Mouse (Mus musculus): ENCODE results near the gene Gm10681. TPM values are rescaled to one million over a fixed set of nuclear protein-coding genes. Genes with fewer than 3 reads are reported as not detected.
"Not testable (repeated sequence)": the region's sequence is repeated elsewhere in the genome, so short reads cannot be mapped to it uniquely, and the experiment has no call there.

The Gm10681 gene
- not detected in 2 replicates for polyA plus RNA-seq (2016; fragmentation: Nextera tagmentation; extraction: Ambion mirVana)

GRCm38 (mm10) chr3:98588707-98589106 is at the start of gene Gm10681:
TSS of gene Gm10681 (minus strand) at chr3:98588807.
- H3K4me3 ChIP-seq = no peak within 1 kb of the TSS
- H3K9ac ChIP-seq (replicated peaks) = no peak within 1 kb of the TSS
- no peak within 1 kb of the TSS for H3K27ac ChIP-seq (replicated peaks)
- H3K4me1 ChIP-seq = no peaks in the 10 kb centered on the region
- H3K4me2 ChIP-seq (replicated peaks) = no peak within 1 kb of the TSS
- H3K27me3 ChIP-seq = no peaks in the 10 kb centered on the region
- H3K9me3 ChIP-seq = no peaks in the 10 kb centered on the region
- no peak for ATAC-seq (ENCODE audit: low FRiP score, low read depth)
- H3K36me3 ChIP-seq = no peaks in the 10 kb centered on the region

- Histone ChIP-seq H3K9me3 (no peaks in the 10 kb centered on the region), H3K9ac (replicated peaks) (no peak overlapping the region), H3K4me3 (no peak overlapping the region), H3K4me1 (no peaks in the 10 kb centered on the region), H3K4me2 (replicated peaks) (no peak overlapping the region), H3K36me3 (no peaks in the 10 kb centered on the region), H3K27me3 (no peaks in the 10 kb centered on the region), H3K27ac (replicated peaks) (no peak overlapping the region)
- ATAC-seq (ENCODE audit: low FRiP score, low read depth) = no peak
- WGBS = 93% methylated on average over 1 of the region's 1 CpGs
Measured at GRCm38 (mm10) chr3:98635145-98635544, 46.5 kb upstream of the Gm10681 start.

GRCm38 (mm10) chr3:98630152-98630551 is 41.5 kb upstream of the Gm10681 start, which contains the start of gene Hsd3b5:
TSS of gene Hsd3b5 (minus strand) at chr3:98630252.
- no peak within 1 kb of the TSS for H3K4me3 ChIP-seq
- ATAC-seq (ENCODE audit: low FRiP score, low read depth) = no peak
- no peaks in the 10 kb centered on the region for H3K27me3 ChIP-seq
- no peak within 1 kb of the TSS for H3K4me2 ChIP-seq (replicated peaks)
- no peaks in the 10 kb centered on the region for H3K9me3 ChIP-seq
- no peaks in the 10 kb centered on the region for H3K4me1 ChIP-seq
- H3K36me3 ChIP-seq = no peaks in the 10 kb centered on the region
- no peak within 1 kb of the TSS for H3K9ac ChIP-seq (replicated peaks)
- H3K27ac ChIP-seq (replicated peaks) = no peak within 1 kb of the TSS

- Histone ChIP-seq H3K36me3 (no peaks in the 10 kb centered on the region), H3K9ac (replicated peaks) (no peak overlapping the region), H3K27ac (replicated peaks) (no peak overlapping the region), H3K4me3 (no peak overlapping the region), H3K9me3 (no peaks in the 10 kb centered on the region), H3K4me1 (no peaks in the 10 kb centered on the region), H3K27me3 (no peaks in the 10 kb centered on the region), H3K4me2 (replicated peaks) (no peak overlapping the region)
- WGBS = 86% methylated on average over 3 of the region's 3 CpGs
- ATAC-seq (ENCODE audit: low FRiP score, low read depth) = no peak
Measured at GRCm38 (mm10) chr3:98629633-98630032, 41.0 kb upstream of the Gm10681 start.

GRCm38 (mm10) chr3:98616786-98617185 is 28.2 kb upstream of the Gm10681 start:
- not testable (repeated sequence) for H3K27ac ChIP-seq (replicated peaks); H3K4me3 ChIP-seq; H3K4me2 ChIP-seq (replicated peaks); H3K4me1 ChIP-seq; H3K9me3 ChIP-seq; ATAC-seq (ENCODE audit: low FRiP score, low read depth); H3K9ac ChIP-seq (replicated peaks); H3K27me3 ChIP-seq; H3K36me3 ChIP-seq
- WGBS = 67% methylated on average over 1 of the region's 1 CpGs

- H3K4me3 ChIP-seq; H3K4me2 ChIP-seq (replicated peaks); H3K9me3 ChIP-seq; H3K4me1 ChIP-seq; H3K36me3 ChIP-seq; H3K27ac ChIP-seq (replicated peaks); H3K27me3 ChIP-seq; H3K9ac ChIP-seq (replicated peaks): not testable (repeated sequence)
- 17% methylated on average over 2 of the region's 2 CpGs for WGBS
- ATAC-seq (ENCODE audit: low FRiP score, low read depth) = 0 out of 2 replicates have a peak, but pooled peaks have one; percentile 23
Measured at GRCm38 (mm10) chr3:98616244-98616643, 27.6 kb upstream of the Gm10681 start.

- not testable (repeated sequence) for H3K4me2 ChIP-seq (replicated peaks); ATAC-seq (ENCODE audit: low FRiP score, low read depth); H3K36me3 ChIP-seq; H3K27me3 ChIP-seq; H3K9ac ChIP-seq (replicated peaks); H3K9me3 ChIP-seq; H3K4me3 ChIP-seq; H3K4me1 ChIP-seq; H3K27ac ChIP-seq (replicated peaks)
- WGBS = 64% methylated on average over 2 of the region's 2 CpGs
Measured at GRCm38 (mm10) chr3:98614406-98614927, 25.9 kb upstream of the Gm10681 start.

- no peak overlapping the region for H3K4me2 ChIP-seq (replicated peaks)
- H3K9me3 ChIP-seq = no peaks in the 10 kb centered on the region
- H3K9ac ChIP-seq (replicated peaks) = no peak overlapping the region
- no peaks in the 10 kb centered on the region for H3K27me3 ChIP-seq
- H3K4me1 ChIP-seq = no peaks in the 10 kb centered on the region
- no peaks in the 10 kb centered on the region for H3K36me3 ChIP-seq
- H3K27ac ChIP-seq (replicated peaks) = no peak overlapping the region
- H3K4me3 ChIP-seq = no peak overlapping the region
- 0 out of 2 replicates have a peak, but pooled peaks have one; percentile 44 for ATAC-seq (ENCODE audit: low FRiP score, low read depth)
Measured at GRCm38 (mm10) chr3:98613963-98614362, 25.4 kb upstream of the Gm10681 start.

- not testable (repeated sequence) for H3K4me1 ChIP-seq; H3K27ac ChIP-seq (replicated peaks); ATAC-seq (ENCODE audit: low FRiP score, low read depth); H3K9ac ChIP-seq (replicated peaks); H3K4me3 ChIP-seq; H3K9me3 ChIP-seq; H3K36me3 ChIP-seq; H3K4me2 ChIP-seq (replicated peaks); H3K27me3 ChIP-seq
Measured at GRCm38 (mm10) chr3:98613540-98613939, 24.9 kb upstream of the Gm10681 start.

- Histone ChIP-seq H3K27me3 (no peaks in the 10 kb centered on the region), H3K27ac (replicated peaks) (no peak overlapping the region), H3K4me3 (no peak overlapping the region), H3K36me3 (no peaks in the 10 kb centered on the region), H3K4me2 (replicated peaks) (no peak overlapping the region), H3K9me3 (no peaks in the 10 kb centered on the region), H3K4me1 (no peaks in the 10 kb centered on the region), H3K9ac (replicated peaks) (no peak overlapping the region)
- 87% methylated on average over 2 of the region's 2 CpGs for WGBS
- no peak for ATAC-seq (ENCODE audit: low FRiP score, low read depth)
Measured at GRCm38 (mm10) chr3:98587721-98588120, 886 bp downstream of the Gm10681 start.

- H3K9me3 ChIP-seq; H3K4me2 ChIP-seq (replicated peaks); H3K4me1 ChIP-seq; H3K27ac ChIP-seq (replicated peaks); H3K4me3 ChIP-seq; H3K9ac ChIP-seq (replicated peaks); H3K36me3 ChIP-seq; H3K27me3 ChIP-seq; ATAC-seq (ENCODE audit: low FRiP score, low read depth): not testable (repeated sequence)
Measured at GRCm38 (mm10) chr3:98582622-98583021, 6.0 kb downstream of the Gm10681 start.

GRCm38 (mm10) chr3:98582202-98582601 is 6.4 kb downstream of the Gm10681 start:
- not testable (repeated sequence) for ATAC-seq (ENCODE audit: low FRiP score, low read depth); H3K4me3 ChIP-seq; H3K9me3 ChIP-seq; H3K27me3 ChIP-seq; H3K4me2 ChIP-seq (replicated peaks); H3K27ac ChIP-seq (replicated peaks); H3K9ac ChIP-seq (replicated peaks); H3K36me3 ChIP-seq; H3K4me1 ChIP-seq
- no CpG with 5 or more reads among the region's 1 CpGs for WGBS

- not testable (repeated sequence) for H3K9me3 ChIP-seq; H3K4me3 ChIP-seq; H3K4me1 ChIP-seq; H3K36me3 ChIP-seq; ATAC-seq (ENCODE audit: low FRiP score, low read depth); H3K27me3 ChIP-seq; H3K9ac ChIP-seq (replicated peaks); H3K4me2 ChIP-seq (replicated peaks); H3K27ac ChIP-seq (replicated peaks)
- 86% methylated on average over 1 of the region's 1 CpGs for WGBS
Measured at GRCm38 (mm10) chr3:98581024-98581423, 7.6 kb downstream of the Gm10681 start.

Data from midbrain, embryonic 12.5 days (tissue).